Mouse (Mus musculus) intestine, postnatal 0 days (tissue): ENCODE results near the gene Prkca. TPM values are rescaled to one million over a fixed set of nuclear protein-coding genes. Genes with fewer than 3 reads are reported as not detected.

Source experiments
- ATAC-seq: fragments of 200-750 bp; cut with Nextera tagmentation; 2 replicates; pipeline ENCODE4 v1.8.0; 2017; ENCODE audit warnings: mild to moderate bottlenecking, moderate TSS enrichment, moderate library complexity
- H3K27ac ChIP-seq: fragments of 300-500 bp; sonication (generic); 2 replicates; pipeline ENCODE4 v1.5.1; 2014; ENCODE audit warnings: mild to moderate bottlenecking, low read depth, low read length, moderate library complexity
- H3K27me3 ChIP-seq: fragments of 300-500 bp; sonication (generic); replicated peaks from 2 replicates; pipeline ENCODE4 v1.6.1; 2014; ENCODE audit warnings: low read length, mixed read lengths; ENCODE audit not compliant: control insufficient read depth, insufficient read depth
- H3K36me3 ChIP-seq: fragments of 300-500 bp; sonication (generic); 2 replicates; pipeline ENCODE4 v1.6.1; 2014; ENCODE audit warnings: mild to moderate bottlenecking, moderate library complexity; ENCODE audit not compliant: control insufficient read depth, insufficient read depth
- H3K4me1 ChIP-seq: fragments of 300-500 bp; sonication (generic); replicated peaks from 2 replicates; pipeline ENCODE4 v1.6.1; 2014; ENCODE audit warnings: antibody characterized with exemption, low read length, mixed read lengths; ENCODE audit not compliant: control insufficient read depth, insufficient read depth
- H3K4me2 ChIP-seq: fragments of 300-500 bp; sonication (generic); replicated peaks from 2 replicates; pipeline ENCODE4 v1.6.1; 2014; ENCODE audit warnings: low read depth, mild to moderate bottlenecking, moderate library complexity
- H3K4me3 ChIP-seq: fragments of 300-500 bp; sonication (generic); 2 replicates; pipeline ENCODE4 v1.5.1; 2014; ENCODE audit warnings: low read depth, low read length
- H3K9ac ChIP-seq: fragments of 300-500 bp; sonication (generic); 2 replicates; pipeline ENCODE4 v1.6.1; 2014; ENCODE audit warnings: mild to moderate bottlenecking, low read depth, low read length
- H3K9me3 ChIP-seq: fragments of 300-500 bp; sonication (generic); 2 replicates; pipeline ENCODE4 v1.6.1; 2016; ENCODE audit warnings: mixed run types; ENCODE audit not compliant: control insufficient read depth
- CTCF ChIP-seq: sonication (generic); IDR thresholded peaks from 2 replicates; pipeline ENCODE4 v1.5.1; 2016; ENCODE audit warnings: low read depth, mild to moderate bottlenecking, control low read depth, antibody characterized with exemption, moderate library complexity
- WGBS: fragments of 180-500 bp; shearing (Covaris S2); extraction: QIAGEN DNeasy Blood & Tissue Kit; methylation state at CpG from one replicate; pipeline ENCODE4 v1.1.7; 2014; 5-methylcytosine and 5-hydroxymethylcytosine counted together
- polyA plus RNA-seq: library from polyadenylated mRNA; unstranded; fragments of >200 nt; fragmentation: Nextera tagmentation; extraction: Ambion mirVana; gene quantifications from 2 replicates; pipeline ENCODE4 v1.2.1, GENCODE M21; 2015

Gene Prkca
- polyA plus RNA-seq, 1 experiment from 2014 or later: 14.5 TPM

DNA sequence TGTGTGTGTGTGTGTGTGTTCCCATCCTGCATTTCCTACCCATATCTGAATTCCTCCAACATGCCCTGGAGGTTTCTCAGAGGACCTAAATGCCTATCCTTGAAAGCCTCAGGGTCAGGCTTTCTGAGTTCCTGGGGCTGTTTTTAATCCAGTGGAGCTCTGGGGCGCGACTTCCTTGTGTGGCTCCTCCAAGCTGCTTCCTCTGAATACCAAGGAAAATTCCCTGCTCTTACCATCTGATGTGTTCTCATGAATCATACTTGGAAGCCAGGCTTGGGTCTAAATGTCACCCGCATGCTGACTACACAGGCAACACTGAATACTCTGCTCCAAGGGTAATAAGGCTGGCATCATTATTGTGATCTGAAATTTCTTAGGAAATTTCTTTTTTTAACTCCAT, 279.3 kb downstream of the Prkca start:
- Histone ChIP-seq H3K4me2 (no peak overlapping the region), H3K27me3 (no peaks in the 10 kb centered on the region), H3K36me3 (no peaks in the 10 kb centered on the region; the same call in 1 of the 2 replicates), H3K27ac (no peak overlapping the region), H3K4me1 (no peaks in the 10 kb centered on the region), H3K9me3 (no peaks in the 10 kb centered on the region), H3K4me3 (no peak overlapping the region), H3K9ac (no peak overlapping the region)
- WGBS: 77% methylated on average over 3 of the region's 3 CpGs
- no peak for TF ChIP-seq CTCF
- ATAC-seq: no peak

DNA sequence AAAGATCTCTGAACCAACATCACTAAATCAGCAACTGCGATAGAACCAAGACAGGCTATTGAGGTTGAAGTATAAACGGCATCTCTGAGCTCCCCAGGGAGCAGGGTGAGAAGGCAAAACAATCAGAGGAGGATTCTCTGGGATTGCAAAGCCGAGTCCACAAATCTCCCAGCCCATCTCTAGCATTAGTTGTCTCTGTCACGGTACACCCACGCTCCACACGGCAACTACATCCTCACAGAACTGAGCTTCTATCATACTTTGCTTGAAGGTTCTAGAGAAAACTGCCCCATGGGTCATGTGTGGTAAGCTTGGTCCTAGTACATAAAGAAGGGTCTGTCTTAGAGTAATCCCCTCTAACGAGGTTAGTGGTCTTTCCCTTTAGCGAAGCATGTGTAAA, 280.6 kb downstream of the Prkca start:
- Histone ChIP-seq H3K36me3 (no peaks in the 10 kb centered on the region; the same call in 1 of the 2 replicates), H3K4me2 (no peak overlapping the region), H3K9ac (no peak overlapping the region), H3K4me1 (no peaks in the 10 kb centered on the region), H3K9me3 (no peaks in the 10 kb centered on the region), H3K27me3 (no peaks in the 10 kb centered on the region), H3K27ac (no peak overlapping the region), H3K4me3 (no peak overlapping the region)
- no peak for ATAC-seq
- WGBS: 68% methylated on average over 8 of the region's 8 CpGs
- no peak for TF ChIP-seq CTCF

DNA sequence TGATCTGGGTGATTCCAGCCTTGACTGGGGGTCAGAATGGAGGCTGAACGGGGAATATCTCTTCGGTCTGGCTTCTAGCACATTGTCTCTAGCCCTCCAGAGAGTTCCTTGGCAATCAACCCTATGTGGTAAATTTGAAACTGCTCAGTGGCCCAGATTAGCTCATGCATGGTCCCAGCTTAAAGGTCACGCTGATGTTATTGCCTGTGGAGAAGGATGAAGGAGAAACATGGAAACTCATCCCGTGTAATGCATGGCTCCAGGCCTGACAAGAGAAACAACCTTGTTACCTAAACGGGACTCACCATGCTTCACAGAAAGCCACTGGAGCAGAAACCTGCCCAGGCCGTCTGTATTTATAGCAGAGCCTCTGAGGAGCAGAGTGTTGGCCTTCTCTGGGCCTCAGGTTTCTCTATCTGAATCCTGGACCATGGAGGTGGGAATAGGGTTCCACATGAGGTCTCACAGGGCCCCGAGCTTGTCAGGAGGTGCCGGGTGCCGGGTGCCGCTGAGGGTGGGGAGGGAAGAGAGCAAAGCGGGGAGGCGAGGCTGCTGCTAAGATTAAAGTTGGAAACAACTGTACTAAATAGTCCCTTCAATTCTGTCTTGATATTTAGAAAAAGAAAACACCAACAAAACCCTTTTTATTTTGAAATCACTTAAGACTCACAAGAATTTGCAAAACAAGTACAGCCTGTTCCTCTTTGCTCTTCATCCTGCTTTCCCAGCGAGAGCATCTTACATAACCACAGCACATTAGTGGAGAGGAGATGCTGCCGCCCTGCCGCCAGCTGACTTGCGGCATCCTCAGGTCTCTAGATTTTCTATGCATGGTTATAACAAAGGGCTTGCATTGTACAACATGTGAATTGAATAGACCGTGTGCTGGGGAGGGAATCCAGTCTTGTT, 281.9 kb downstream of the Prkca start:
- 89% methylated on average over 17 of the region's 17 CpGs for WGBS
- TF ChIP-seq CTCF: no peak
- no peak for ATAC-seq
- H3K4me1 ChIP-seq: no peaks in the 10 kb centered on the region
- H3K4me3 ChIP-seq: no peak overlapping the region
- no peak overlapping the region for H3K27ac ChIP-seq
- no peak overlapping the region for H3K9ac ChIP-seq
- peaks cover 3% of the 10 kb centered on the region; the same call in 1 of the 2 replicates for H3K36me3 ChIP-seq
- no peaks in the 10 kb centered on the region for H3K9me3 ChIP-seq
- H3K4me2 ChIP-seq: no peak overlapping the region
- no peaks in the 10 kb centered on the region for H3K27me3 ChIP-seq

DNA sequence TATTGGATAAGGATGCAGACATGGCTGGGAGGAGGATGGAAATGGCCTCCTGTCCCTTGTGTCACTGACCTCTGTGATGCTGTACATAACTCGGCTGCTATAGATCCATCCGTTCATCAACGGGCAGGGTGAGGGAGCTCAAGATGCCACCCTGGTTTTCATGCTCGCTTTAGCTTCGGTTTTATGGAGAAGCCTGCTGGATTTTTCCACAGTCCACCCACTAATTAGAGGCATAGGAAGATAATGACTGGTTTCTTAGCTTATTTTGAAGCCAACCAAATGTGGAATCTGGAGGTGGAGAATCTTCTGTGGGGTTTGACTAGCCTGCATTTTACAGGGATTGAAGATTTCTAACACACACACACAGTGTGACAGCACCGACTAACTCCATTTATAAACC, 286.6 kb downstream of the Prkca start:
- H3K4me1 ChIP-seq: no peaks in the 10 kb centered on the region
- 87% methylated on average over 6 of the region's 6 CpGs for WGBS
- no peak overlapping the region for H3K4me2 ChIP-seq
- TF ChIP-seq CTCF: no peak
- no peak overlapping the region for H3K9ac ChIP-seq
- peaks cover 23% of the 10 kb centered on the region; the same call in 1 of the 2 replicates for H3K36me3 ChIP-seq
- H3K4me3 ChIP-seq: no peak overlapping the region
- no peaks in the 10 kb centered on the region for H3K27me3 ChIP-seq
- H3K9me3 ChIP-seq: no peaks in the 10 kb centered on the region
- ATAC-seq: no peak
- H3K27ac ChIP-seq: no peak overlapping the region

DNA sequence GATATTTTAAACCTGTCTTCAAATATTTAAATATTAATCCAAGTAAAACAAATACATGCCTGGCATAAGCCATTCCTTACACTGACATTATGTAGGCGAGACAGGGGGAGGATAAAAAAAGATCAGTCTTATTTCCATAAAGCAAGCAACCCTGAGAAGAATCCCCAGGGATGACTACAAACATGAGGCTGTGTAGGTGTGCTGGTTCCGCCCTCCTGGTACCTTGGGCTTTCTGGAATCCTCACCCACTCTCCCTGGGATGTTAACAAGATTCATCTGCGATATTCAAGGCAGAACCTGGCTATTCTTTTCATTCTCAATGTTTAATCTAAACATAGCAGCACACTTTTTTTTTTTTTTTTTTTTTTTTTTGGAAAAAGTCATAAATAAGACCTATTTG, 289.1 kb downstream of the Prkca start:
- Histone ChIP-seq H3K4me1 (no peaks in the 10 kb centered on the region), H3K9me3 (no peaks in the 10 kb centered on the region), H3K27ac (no peak overlapping the region), H3K4me2 (no peak overlapping the region), H3K27me3 (no peaks in the 10 kb centered on the region), H3K9ac (no peak overlapping the region), H3K36me3 (peaks cover 23% of the 10 kb centered on the region; the same call in 1 of the 2 replicates), H3K4me3 (no peak overlapping the region)
- 88% methylated on average over 3 of the region's 3 CpGs for WGBS
- no peak for ATAC-seq
- TF ChIP-seq CTCF: no peak

DNA sequence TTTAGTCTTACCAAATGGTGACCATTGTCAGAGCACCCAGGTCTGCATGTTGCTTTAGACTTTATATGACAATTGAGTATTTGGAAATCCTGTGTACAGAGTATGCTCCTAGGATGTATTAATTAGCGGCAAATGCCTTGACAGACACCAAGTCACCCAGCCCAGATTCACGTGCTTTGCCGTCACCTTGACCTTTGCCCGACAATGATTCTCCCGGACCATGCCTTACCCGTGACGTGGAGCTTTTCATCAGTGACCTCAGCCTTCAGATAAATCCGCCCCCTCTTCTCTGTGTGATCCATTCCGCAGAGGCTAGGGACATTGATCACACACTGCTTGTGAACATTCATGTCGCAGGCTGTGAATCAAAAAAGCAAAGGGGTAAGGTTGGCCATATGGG, 290.0 kb downstream of the Prkca start:
- Histone ChIP-seq H3K36me3 (peaks cover 23% of the 10 kb centered on the region; the same call in 1 of the 2 replicates), H3K9me3 (no peaks in the 10 kb centered on the region), H3K9ac (no peak overlapping the region), H3K4me2 (no peak overlapping the region), H3K4me1 (no peaks in the 10 kb centered on the region), H3K27ac (no peak overlapping the region), H3K4me3 (no peak overlapping the region), H3K27me3 (no peaks in the 10 kb centered on the region)
- TF ChIP-seq CTCF: no peak
- no peak for ATAC-seq
- 82% methylated on average over 10 of the region's 10 CpGs for WGBS
